Mouse (Mus musculus): ENCODE data around the gene Idh2.
A peak's percentile ranks its signal among the peaks of the same experiment; 100 is the strongest.

Gene Idh2

DNA sequence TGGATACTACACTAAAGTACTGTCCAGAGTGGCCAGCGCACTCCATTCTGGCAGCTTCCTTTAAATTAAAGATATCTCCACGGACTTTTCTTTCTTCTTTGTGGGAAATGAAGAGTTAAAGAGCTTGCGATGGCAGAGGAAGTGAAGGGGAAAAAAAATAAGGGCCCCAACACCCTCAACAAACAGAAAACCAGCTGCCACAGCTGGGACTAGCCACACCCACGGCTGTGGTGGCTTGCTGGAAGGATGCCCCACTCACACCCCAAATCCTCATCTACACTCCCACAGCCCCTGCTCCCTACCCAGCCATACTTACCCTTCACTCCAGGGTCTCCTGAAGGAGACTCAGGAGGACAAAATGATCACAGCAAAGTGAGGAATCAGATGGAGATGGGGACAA, 7.9 kb upstream of the Idh2 start:
- peak; percentile 20 for DNase-seq (ENCODE audit: low spot score)

DNA sequence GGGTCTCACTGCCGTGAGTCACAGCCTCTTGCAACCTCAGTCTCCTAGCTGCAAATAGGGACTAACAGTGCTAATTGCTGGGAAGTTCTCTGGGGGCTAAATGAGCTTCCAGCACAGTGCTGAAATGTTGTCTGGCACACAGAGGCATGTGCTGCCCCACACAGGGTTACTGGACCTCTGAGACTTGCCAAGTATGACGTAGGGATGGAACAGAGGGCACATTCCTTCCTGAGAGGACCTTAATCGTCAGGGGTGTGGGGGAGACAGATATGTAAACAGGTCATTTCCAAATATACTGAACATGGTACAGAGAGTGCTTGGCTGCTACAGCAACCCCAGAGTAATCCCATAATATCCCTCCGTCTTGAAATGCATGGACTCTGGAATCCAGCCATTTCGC, 5.9 kb upstream of the Idh2 start:
- DNase-seq (ENCODE audit: low spot score): no peak

DNA sequence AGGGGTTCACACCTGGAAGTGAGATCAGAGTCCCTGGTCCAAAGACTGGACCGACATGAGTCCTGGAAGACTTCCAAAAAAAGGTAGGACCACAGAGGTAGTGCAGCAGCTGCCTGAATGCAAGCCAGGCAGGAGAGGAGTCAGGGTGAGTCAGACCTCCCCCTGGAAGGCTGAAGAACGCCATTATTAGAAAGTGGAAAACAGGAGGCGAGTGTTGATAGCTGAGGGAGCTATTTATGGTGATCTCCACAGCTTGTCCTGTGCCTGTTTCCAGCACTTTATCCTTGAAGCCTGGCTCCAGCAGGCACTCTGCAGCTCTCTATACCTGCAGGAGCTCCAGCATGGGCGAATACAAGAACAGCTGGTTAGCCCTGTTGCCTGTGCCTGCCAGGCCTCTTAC, 4.0 kb upstream of the Idh2 start:
- DNase-seq (ENCODE audit: low spot score): no peak

DNA sequence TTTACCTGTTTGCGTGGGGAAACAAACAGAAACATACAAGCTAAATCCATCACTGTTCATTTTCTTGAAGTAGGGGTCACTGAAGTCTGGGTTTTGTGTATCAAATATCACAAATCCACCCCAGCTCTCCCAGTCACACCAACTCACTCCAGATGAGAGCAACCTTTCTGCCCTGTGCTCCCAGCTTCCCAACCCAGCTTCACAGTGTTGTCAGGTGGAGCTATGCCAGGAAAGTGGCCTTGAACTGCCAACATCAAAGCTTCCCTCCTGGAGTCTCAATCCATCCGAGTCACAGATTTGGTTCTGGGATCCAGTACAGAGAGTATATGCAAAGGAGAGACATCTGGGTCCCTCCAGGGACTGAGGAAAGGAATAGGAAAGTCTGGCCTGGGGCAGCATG, 966 bp upstream of the Idh2 start:
- no peak for DNase-seq (ENCODE audit: low spot score)

- peak; percentile 54 for DNase-seq (ENCODE audit: low spot score)
Measured at GRCm38 (mm10) chr7:80114451-80115223, 555 bp downstream of the Idh2 start.

DNA sequence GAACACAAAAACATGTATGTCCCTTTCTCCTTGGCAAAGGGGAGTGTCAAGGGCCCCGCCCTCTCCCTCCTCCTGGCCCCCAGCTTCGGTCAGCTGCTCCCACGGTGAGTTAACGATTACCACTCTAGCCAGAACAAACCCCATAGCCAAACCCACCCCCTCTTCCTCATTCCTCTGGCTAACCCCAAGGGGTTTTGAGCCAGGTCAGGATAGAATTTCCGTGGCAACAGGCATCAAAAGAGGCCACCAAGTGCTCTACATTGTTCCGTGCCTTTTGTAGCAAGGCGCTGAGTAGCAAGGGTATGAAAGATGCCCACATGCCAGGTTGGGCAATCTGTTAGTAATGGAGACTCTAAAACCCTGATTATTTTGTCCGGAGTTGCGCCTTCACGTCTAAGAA, 1.2 kb downstream of the Idh2 start:
- peak; percentile 42 for DNase-seq (ENCODE audit: low spot score)

DNA sequence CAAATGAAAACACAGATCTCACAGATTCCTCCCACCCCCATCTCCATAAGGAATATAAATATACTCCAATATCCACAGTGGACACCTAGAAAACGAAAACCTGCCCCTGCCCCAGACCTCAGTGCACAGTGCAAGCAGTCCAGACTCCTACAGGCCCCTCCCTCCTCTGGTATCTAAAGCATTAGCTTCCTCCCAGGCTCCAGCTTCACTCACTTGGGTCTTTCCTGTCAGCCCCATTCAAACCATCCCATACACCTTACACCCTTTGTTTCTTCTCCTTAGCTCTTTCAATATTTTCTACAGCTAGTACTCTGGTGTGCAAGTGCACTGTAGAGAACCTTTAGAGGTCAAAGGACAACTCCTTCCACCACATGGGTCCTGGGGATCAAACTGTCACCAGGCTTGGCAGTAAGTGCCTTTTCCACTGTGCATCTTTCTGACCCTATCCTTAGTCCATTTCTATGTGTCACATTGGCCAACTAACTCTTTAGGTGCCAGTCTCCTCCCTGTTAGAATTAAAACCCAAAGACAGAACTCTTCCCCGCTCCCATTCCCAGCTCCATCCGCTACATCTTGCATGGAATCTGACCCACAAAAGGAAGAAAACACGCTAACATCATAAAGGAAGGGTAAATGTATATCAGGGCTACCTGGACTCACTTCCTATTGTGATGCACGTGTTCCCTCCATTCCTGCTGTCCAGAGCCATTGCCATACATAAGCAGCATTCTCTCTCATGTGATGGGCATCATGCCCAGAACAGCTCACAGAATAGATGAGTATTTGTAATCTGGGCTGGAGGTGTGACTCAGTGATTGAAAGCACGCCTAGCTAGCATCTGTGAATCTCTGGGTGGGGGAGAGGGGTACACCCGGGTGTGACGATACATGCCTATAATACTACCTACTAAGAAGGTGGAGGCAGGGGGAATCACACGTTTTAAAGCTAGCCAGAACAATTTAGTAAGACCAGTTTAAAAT, 3.8 kb downstream of the Idh2 start:
- no peak for DNase-seq (ENCODE audit: low spot score)

DNA sequence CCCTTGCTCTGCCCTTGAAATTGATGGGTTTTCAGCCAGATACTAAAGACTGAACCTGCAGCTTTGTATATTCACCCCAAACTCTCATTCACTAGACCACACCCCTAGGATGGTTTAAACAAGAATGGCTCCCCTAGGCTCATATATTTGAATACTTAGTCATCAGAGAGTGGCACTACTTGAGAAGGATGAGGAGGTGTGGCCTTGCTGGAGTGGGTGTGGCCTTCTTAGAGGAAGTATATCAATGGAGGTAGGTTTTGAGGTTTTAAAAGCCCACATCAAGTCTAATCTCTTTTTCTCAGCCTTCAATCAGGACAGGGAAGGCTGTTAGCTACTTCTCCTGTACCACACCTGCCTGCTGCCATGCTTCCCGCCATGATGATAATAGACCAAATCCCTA, 8.8 kb downstream of the Idh2 start:
- no peak for DNase-seq (ENCODE audit: low spot score)

DNA sequence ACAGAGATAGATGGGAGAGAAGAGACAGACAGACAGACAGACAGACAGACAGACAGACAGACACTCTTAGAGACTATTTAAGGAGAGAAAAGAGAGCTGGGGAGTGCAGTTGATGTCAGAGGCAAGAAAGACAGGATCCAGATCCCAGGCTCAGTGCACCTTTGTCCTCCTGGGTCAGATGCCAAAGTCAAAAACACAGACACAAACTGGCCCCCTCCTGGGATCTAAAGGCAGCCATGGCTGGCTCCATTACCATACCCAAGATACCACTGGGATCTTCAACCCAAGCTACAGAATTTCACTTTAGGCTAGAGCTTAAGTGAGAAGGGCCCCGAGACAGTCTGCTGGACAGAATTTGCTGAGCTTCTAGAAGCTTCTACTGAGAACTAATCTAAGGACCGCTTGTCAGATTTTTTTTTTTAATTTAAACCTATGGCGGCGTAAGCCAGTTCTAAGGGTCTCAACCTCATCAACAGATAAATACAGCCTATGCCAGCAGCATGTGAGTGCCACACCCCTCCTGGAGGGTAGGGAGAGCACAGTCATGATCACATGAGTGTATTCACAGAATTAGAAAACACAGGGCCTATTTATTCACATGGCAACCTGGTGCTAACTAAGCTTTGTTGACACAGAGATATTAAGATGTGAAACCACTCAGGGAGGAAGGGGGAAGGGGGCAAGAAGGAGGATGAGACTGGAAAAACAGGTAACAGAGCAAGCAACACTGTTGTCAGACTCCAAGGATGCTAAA, 9.4 kb downstream of the Idh2 start:
- no peak for DNase-seq (ENCODE audit: low spot score)

- DNase-seq (ENCODE audit: low spot score): no peak
Measured at GRCm38 (mm10) chr7:80103335-80103734, 11.9 kb downstream of the Idh2 start.

DNA sequence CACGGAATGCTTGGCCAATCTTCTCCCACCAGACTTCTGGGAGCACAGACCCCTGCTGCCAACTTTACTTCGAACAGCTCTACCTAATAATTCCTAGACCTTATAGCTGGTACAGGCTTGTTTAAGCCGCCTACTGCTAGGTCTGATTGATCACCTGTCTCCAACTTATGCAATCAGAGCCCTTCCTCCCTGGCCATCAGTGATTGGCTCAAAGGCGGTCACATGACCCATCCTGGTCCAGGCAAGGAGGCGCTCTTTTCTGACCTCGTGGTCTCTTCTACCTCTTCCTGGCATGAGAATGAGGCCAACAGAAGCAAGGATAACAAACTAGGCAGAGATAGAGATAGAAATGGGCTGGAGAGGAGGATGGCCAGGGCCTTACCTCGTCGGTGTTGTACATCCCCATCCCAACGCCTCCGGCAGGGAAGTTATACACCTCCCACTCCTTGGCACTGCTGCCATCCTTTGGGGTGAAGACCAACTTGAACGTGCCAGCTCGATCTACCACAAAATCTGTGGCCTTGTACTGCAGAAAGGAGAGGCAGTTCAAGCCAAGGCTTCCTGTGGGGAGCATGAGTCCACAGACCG, 16.7 kb downstream of the Idh2 start:
- DNase-seq (ENCODE audit: low spot score): no peak

GRCm38 (mm10) chr7:80095598-80096309, 19.4 kb downstream of the Idh2 start:
- DNase-seq (ENCODE audit: low spot score): no peak

DNA sequence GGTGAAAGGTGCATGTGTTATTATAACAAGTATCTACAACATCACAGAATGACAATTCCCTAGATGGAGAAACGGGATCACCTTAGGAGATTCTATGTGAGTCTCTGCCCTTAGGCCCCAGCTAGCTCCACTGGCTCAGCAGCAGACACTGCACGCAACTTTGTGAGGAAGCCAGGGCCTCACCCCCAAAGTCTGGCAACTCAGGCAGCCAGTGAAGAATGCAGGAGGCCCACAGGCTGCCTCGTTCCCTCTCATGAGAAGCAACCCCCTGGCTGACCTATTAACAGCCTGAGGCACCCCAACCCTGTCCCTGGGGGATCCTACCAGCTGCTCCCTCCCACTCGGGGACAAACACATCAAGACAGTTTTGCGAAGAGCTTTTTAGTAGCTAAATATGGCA, 20.7 kb downstream of the Idh2 start:
- no peak for DNase-seq (ENCODE audit: low spot score)

GRCm38 (mm10) chr7:80092351-80093046, 22.7 kb downstream of the Idh2 start:
- peak; percentile 85 for DNase-seq (ENCODE audit: low spot score)

DNA sequence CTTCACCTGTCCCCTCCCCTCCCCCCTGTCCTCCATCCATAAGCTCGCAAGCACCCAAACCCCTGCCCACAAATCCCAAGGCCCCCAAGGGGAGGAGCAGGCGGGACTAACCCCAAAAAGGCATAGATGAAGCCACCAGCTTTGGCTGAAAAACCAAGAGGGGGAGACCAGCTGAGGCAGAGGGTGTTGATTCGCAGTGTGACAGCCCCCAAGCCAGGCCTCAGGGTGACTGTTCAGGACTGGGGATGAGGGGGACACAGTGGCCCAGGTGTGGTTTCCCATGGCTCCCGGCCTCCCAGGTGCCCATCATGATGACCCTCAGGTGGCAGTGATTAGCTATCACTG, 23.4 kb downstream of the Idh2 start:
- no peak for DNase-seq (ENCODE audit: low spot score)

GRCm38 (mm10) chr7:80091004-80091865, 24.0 kb downstream of the Idh2 start:
- DNase-seq (ENCODE audit: low spot score): no peak

DNA sequence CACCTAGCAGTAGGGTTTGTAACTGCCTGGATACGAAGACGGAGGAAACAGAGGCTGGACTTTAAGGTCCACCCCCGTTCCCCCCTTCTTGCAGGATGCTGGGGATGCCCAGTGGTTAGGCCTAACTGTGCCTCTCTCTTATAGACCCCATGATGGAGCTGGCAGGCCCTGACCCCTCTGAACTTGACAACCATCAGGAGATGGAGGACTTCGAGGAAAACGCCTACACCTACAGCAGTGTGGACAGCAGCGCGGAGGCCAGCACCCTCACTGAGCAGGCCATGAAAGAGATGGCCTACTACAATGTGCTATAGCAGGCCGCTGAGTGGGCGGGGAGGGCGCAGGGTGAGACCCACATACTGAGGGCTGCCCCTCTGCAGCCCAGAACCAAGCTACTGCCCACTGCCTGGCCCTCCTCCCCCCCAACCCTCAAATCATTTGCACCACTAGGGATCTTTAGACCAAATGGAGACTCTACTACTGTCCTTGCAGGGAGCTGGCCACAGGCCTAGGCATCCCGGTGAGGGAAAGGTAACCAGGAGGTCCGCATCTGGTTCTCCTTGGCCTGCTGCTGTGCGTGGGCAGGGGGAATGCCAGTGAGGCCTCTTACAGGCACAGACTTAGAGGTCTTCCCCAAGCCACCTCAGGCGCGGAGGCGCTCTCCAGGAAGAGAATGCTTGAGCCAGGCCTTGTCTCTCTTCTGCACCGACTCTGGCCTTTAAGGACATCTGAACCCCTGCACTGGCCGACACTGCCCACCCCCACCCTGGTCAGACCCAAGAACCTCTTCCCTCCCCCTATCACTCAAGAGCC, 24.8 kb downstream of the Idh2 start:
- no peak for DNase-seq (ENCODE audit: low spot score)

DNA sequence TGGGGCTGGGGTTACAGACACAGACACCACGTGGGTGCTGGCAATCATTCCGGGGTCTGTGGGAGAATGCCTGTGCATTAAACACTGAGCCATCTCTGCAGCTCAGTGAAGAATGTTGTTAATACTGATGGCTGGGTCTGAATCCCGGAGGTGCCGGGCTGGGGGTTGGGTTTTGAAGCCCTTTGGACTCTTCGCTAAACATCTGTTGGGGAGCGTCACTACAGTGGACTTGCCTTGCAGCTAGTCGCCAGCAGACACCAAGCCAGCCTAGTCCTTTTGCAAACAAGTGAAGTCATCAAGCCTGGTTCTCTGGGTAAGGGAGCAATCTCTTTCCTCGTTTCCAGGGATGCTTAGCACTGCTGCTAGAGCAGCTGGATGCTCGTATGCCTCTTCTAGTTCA, 27.0 kb downstream of the Idh2 start:
- DNase-seq (ENCODE audit: low spot score): no peak
